In genomic region chr13:63239877-63240671, GRCm38 (mm10) we compare ENCODE assay signal across 8 mouse cellular contexts.
DNase-seq lines count a peak whose midpoint lies in the region; ATAC-seq and TF ChIP-seq lines count a peak whose summit lies in the region.

No protein-coding gene starts in this region.

- peak; percentile 54 for ATAC-seq in G1E (ENCODE audit: extremely low read depth, insufficient number of reproducible peaks, low FRiP score, poor library complexity, severe bottlenecking)
- peak; percentile 89 for ATAC-seq in forebrain, embryonic 14.5 days
- ATAC-seq in hindbrain, embryonic 11.5 days (ENCODE audit: low FRiP score) = peak; percentile 85

- DNase-seq in G1E (ENCODE audit: low spot score) = peak; percentile 76
- DNase-seq in cerebellum, adult 11 months = peak; percentile 80
- peak; percentile 60 for DNase-seq in forebrain, embryonic 14.5 days (ENCODE audit: low spot score)
- peak; percentile 71 for DNase-seq in hindbrain, embryonic 11.5 days (ENCODE audit: low spot score)
- peak; percentile 65 to 74 for DNase-seq in layer of hippocampus, postnatal 36 days
- DNase-seq in lung, postnatal 4 days = peak; percentile 89 to 92
- peak; percentile 72 for DNase-seq in retina, postnatal 1 day
- DNase-seq in thymus, postnatal 4 days = peak; percentile 93

- H3K4me2 ChIP-seq in forebrain, embryonic 14.5 days (ENCODE audit: low read length) = peak overlapping the region; percentile 90
- peak overlapping the region; percentile 96 for H3K4me2 ChIP-seq in hindbrain, embryonic 11.5 days (replicated peaks; ENCODE audit: low read depth, low read length)

- peak overlapping the region; percentile 75 for H3K9ac ChIP-seq in forebrain, embryonic 14.5 days (ENCODE audit: low read length)
- peak overlapping the region; percentile 80 for H3K9ac ChIP-seq in hindbrain, embryonic 11.5 days (ENCODE audit: low read depth, low read length)

- H3K4me1 ChIP-seq in G1E (ENCODE audit: insufficient read depth, low read depth, low read length) = peaks cover 33% of the 10 kb centered on the region
- peaks cover 21% of the 10 kb centered on the region; the same call in 1 of the 2 replicates for H3K4me1 ChIP-seq in forebrain, embryonic 14.5 days (ENCODE audit: control insufficient read depth, insufficient read depth, low read length)
- peaks cover 4% of the 10 kb centered on the region; the same call in 1 of the 2 replicates for H3K4me1 ChIP-seq in hindbrain, embryonic 11.5 days (replicated peaks; ENCODE audit: control insufficient read depth, insufficient read depth, low read length)

- peak overlapping the region; percentile 89 for H3K4me3 ChIP-seq in G1E (ENCODE audit: low read depth, low read length)
- peak overlapping the region; percentile 67 for H3K4me3 ChIP-seq in forebrain, embryonic 14.5 days (ENCODE audit: low read depth, low read length)
- peak overlapping the region; percentile 69 for H3K4me3 ChIP-seq in hindbrain, embryonic 11.5 days (ENCODE audit: low read depth, low read length)

- under 1% methylated on average over 51 of the region's 51 CpGs for WGBS in forebrain, embryonic 14.5 days
- 1% methylated on average over 48 of the region's 51 CpGs for WGBS in hindbrain, embryonic 11.5 days

- peaks cover 35% of the 10 kb centered on the region for H3K36me3 ChIP-seq in G1E (replicated peaks)
- H3K36me3 ChIP-seq in forebrain, embryonic 14.5 days (ENCODE audit: control insufficient read depth, insufficient read depth, low read length) = no peaks in the 10 kb centered on the region
- H3K36me3 ChIP-seq in hindbrain, embryonic 11.5 days (ENCODE audit: control insufficient read depth, insufficient read depth, low read length) = no peaks in the 10 kb centered on the region

- TF ChIP-seq CTCF in G1E (IDR thresholded peaks at IDR 0.05; ENCODE audit: low read depth, low read length) = no peak

- no peaks in the 10 kb centered on the region for H3K27me3 ChIP-seq in G1E (ENCODE audit: insufficient read depth, low read length)
- no peaks in the 10 kb centered on the region for H3K27me3 ChIP-seq in forebrain, embryonic 14.5 days (replicated peaks; ENCODE audit: control insufficient read depth, insufficient read depth, low read length)
- 0 out of 2 replicates have a peak, but pooled peaks cover 2% of the 10 kb centered on the region for H3K27me3 ChIP-seq in hindbrain, embryonic 11.5 days (ENCODE audit: control insufficient read depth, insufficient read depth, low read length)

- H3K27ac ChIP-seq in forebrain, embryonic 14.5 days (ENCODE audit: low read depth, low read length) = peak overlapping the region; percentile 65; the same call in 1 of the 2 replicates
- peak overlapping the region; percentile 47; the same call in 1 of the 2 replicates for H3K27ac ChIP-seq in hindbrain, embryonic 11.5 days (ENCODE audit: low read depth, low read length)

- H3K9me3 ChIP-seq in G1E (replicated peaks) = no peaks in the 10 kb centered on the region
- no peaks in the 10 kb centered on the region for H3K9me3 ChIP-seq in forebrain, embryonic 14.5 days (replicated peaks; ENCODE audit: control insufficient read depth, low read length)
- H3K9me3 ChIP-seq in hindbrain, embryonic 11.5 days (ENCODE audit: control insufficient read depth, low read length) = no peaks in the 10 kb centered on the region

Comparison
In these comparisons a context has a peak if more than half of its experiments do, and no peak if none do; other contexts are left out.
1. Peak in every context shown above with its lines: DNase-seq, ATAC-seq, H3K4me3 ChIP-seq and H3K27ac ChIP-seq.